Comparison of ENCODE assay signal across 29 mouse cellular contexts in the genomic region with DNA sequence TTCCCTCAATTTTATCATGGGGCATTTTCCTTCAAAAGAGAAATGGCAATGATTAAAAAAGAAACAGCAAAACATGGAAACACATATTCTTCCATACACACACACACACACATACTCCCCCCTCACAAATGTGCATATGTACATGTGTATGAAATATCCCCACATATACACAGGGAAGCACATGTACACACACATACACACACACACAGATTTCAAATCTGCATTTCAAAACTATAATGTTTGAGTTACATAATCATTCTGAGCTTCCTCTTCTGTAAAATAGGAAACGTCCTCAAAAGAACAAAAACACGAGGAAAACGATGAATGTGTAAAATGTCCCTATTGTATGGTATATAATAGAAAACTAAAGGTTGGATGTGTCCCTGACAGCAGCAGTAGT. TPM values are rescaled to one million over a fixed set of nuclear protein-coding genes. Genes with fewer than 3 reads are reported as not detected.
DNase-seq lines count a peak whose midpoint lies in the region; ATAC-seq lines count a peak whose summit lies in the region.
"Had no signal": no experiment of that assay in that cellular context is flagged by ENCODE, and none has a peak within 500 bp of the region (broad histone marks: within the 10 kb centered on the region; RNA-seq: fewer than 3 reads in every experiment).

No protein-coding gene starts in this region.

- H3K4me1 ChIP-seq in kidney, embryonic 14.5 days (ENCODE audit: control insufficient read depth, insufficient read depth, low read length): no peaks in the 10 kb centered on the region
- H3K4me1 ChIP-seq: forebrain, embryonic 10.5 days; forebrain, embryonic 13.5 days; heart, embryonic 10.5 days; heart, embryonic 13.5 days had no signal

- no peaks in the 10 kb centered on the region for H3K36me3 ChIP-seq in kidney, embryonic 14.5 days (ENCODE audit: control insufficient read depth, insufficient read depth, low read length)
- H3K36me3 ChIP-seq: forebrain, embryonic 10.5 days; G1E; heart, embryonic 10.5 days; heart, embryonic 13.5 days had no signal

- 86% methylated on average over 3 of the region's 3 CpGs for WGBS in kidney, embryonic 14.5 days

- H3K9ac ChIP-seq in kidney, embryonic 14.5 days (ENCODE audit: low read depth, low read length): no peak overlapping the region
- H3K9ac ChIP-seq: forebrain, embryonic 13.5 days; heart, embryonic 13.5 days; hindbrain, embryonic 14.5 days had no signal

- DNase-seq in 416B (ENCODE audit: low read depth): peak; percentile 26
- no peak for DNase-seq in heart, adult 9 months (ENCODE audit: low spot score in 2 of 2)
- DNase-seq in frontal cortex, postnatal 14 days (ENCODE audit: low spot score in 2 of 2): no peak
- DNase-seq: adrenal gland, postnatal 10 days; adrenal gland, postnatal 36 days; B cell, adult 2 months; cerebellum, adult 11-12 months; cerebellum, adult 8-10 months; cerebellum, postnatal 10 days; cerebellum, postnatal 36 days; gastrocnemius, adult 2 months; gastrocnemius, postnatal 14 days; heart, adult 18-20 months; heart, postnatal 14 days; heart, postnatal 4 days had no signal

- H3K4me2 ChIP-seq in kidney, embryonic 14.5 days (replicated peaks; ENCODE audit: low read depth, low read length): no peak overlapping the region
- H3K4me2 ChIP-seq: forebrain, embryonic 13.5 days; heart, embryonic 13.5 days; hindbrain, embryonic 14.5 days had no signal

- ATAC-seq in common myeloid progenitor, adult 5-6 weeks (replicated peaks; ENCODE audit: low read depth, poor library complexity, severe bottlenecking): peak; percentile 49
- ATAC-seq in megakaryocyte, adult 5-6 weeks (ENCODE audit: poor library complexity, severe bottlenecking): peak; percentile 79
- 0 out of 2 replicates have a peak, but pooled peaks have one; percentile 26 for ATAC-seq in neutrophil, adult 5-6 weeks (ENCODE audit: extremely low read depth, insufficient number of reproducible peaks, low FRiP score, poor library complexity, severe bottlenecking)
- no peak for ATAC-seq in kidney, embryonic 14.5 days (ENCODE audit: low FRiP score, low TSS enrichment)
- ATAC-seq: forebrain, embryonic 13.5 days; forebrain, embryonic 16.5 days; hindbrain, postnatal 0 days; Patski had no signal

- no peak overlapping the region for H3K4me3 ChIP-seq in kidney, embryonic 14.5 days (ENCODE audit: low read length)
- H3K4me3 ChIP-seq: forebrain, embryonic 10.5 days; forebrain, embryonic 13.5 days; gastrocnemius, adult 2 months; heart, embryonic 10.5 days; heart, embryonic 13.5 days had no signal

- no peak overlapping the region for H3K27ac ChIP-seq in kidney, embryonic 14.5 days (ENCODE audit: low read depth, low read length)
- H3K27ac ChIP-seq: forebrain, embryonic 10.5 days; forebrain, embryonic 13.5 days; gastrocnemius, adult 2 months; heart, embryonic 10.5 days; heart, embryonic 13.5 days; hindbrain, embryonic 14.5 days; hindbrain, postnatal 0 days had no signal

- H3K9me3 ChIP-seq in kidney, embryonic 14.5 days (ENCODE audit: control insufficient read depth, low read length): no peaks in the 10 kb centered on the region
- H3K9me3 ChIP-seq: forebrain, embryonic 10.5 days; forebrain, embryonic 13.5 days; G1E; heart, embryonic 10.5 days; heart, embryonic 13.5 days had no signal

- no peaks in the 10 kb centered on the region for H3K27me3 ChIP-seq in kidney, embryonic 14.5 days (ENCODE audit: control insufficient read depth, insufficient read depth, low read length)
- H3K27me3 ChIP-seq: CH12.LX; forebrain, embryonic 13.5 days; heart, embryonic 13.5 days had no signal

RNA-seq across cellular contexts. Expression of a gene that starts 13.1 kb away (rescaled TPM):
- 106 and 134 TPM in 2 replicates for total RNA-seq in common myeloid progenitor, adult 5-6 weeks (2017)
- 149 and 151 TPM in 2 replicates for total RNA-seq in megakaryocyte, adult 5-6 weeks (2015)
- total RNA-seq in megakaryocyte, adult 5-6 weeks (2017): 173 and 185 TPM in 2 replicates
- 255 and 275 TPM in 2 replicates for total RNA-seq in neutrophil, adult 5-6 weeks (2017)
- polyA plus RNA-seq in kidney, embryonic 14.5 days (2014; fragmentation: Nextera tagmentation; extraction: Ambion mirVana): 1.0 TPM in 2 replicates
- polyA plus RNA-seq: Patski had no signal
